Mouse (Mus musculus) G1E (cell line): ENCODE measurements around the gene Fiz1.

Source experiments
- CTCF ChIP-seq: IDR thresholded peaks from 2 replicates; pipeline ENCODE4 v1.5.1; 2012; ENCODE audit warnings: low read depth, low read length, inconsistent platforms, mixed read lengths
- GATA1 ChIP-seq: IDR thresholded peaks from 2 replicates; pipeline ENCODE4 v1.6.1; 2012; ENCODE audit warnings: borderline replicate concordance, low read length, inconsistent platforms, mixed read lengths
- POLR2AphosphoS5 ChIP-seq: IDR thresholded peaks from 2 replicates; pipeline ENCODE4 v1.6.1; 2012; ENCODE audit warnings: low read depth, low read length, inconsistent platforms; ENCODE audit not compliant: insufficient replicate concordance
- TAL1 ChIP-seq: conservative IDR thresholded peaks from 2 replicates; pipeline ENCODE4 v1.6.1; 2012; ENCODE audit warnings: low read depth, low read length, inconsistent platforms, mixed read lengths

DNA sequence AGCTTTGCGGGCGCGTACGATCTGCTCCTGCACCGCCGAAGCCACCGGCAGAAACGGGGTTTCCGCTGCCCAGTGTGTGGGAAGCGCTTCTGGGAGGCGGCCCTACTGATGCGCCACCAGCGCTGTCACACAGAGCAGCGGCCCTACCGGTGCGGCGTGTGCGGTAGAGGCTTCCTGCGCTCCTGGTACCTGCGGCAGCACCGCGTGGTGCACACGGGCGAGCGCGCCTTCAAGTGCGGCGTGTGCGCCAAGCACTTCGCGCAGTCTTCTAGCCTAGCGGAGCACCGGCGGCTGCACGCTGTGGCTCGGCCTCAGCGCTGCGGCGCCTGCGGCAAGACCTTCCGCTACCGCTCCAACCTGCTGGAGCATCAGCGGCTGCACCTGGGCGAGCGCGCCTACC, 17.0 kb upstream of the Fiz1 start:
- no peak for TF ChIP-seq TAL1
- TF ChIP-seq GATA1: no peak
- TF ChIP-seq CTCF: no peak
- no peak for TF ChIP-seq POLR2AphosphoS5
